In the genomic region with DNA sequence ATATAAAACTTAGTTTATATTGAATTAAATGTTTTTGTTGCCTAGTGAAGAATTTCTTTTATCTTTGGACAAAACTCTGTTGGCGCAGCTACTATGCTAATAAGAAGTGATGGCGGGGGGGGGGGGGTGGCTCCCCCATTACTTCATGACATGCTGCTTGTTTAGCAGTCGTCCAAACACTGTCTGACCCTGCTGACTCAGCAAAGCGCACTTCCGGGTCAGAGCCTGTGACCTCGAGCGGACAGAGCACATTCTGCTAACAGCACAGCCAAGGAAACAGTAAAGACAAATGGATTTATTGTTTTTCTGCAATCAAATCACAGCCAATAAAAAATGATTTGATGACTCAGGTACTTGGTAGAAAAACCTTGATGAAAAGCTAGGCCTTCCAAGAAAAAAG, we compare ENCODE assay signal across 22 mouse cellular contexts.
DNase-seq lines count a peak whose midpoint lies in the region; ATAC-seq and TF ChIP-seq lines count a peak whose summit lies in the region.
"Had no signal": no experiment of that assay in that cellular context is flagged by ENCODE, and none has a peak within 500 bp of the region (broad histone marks: within the 10 kb centered on the region; RNA-seq: fewer than 3 reads in every experiment).

No protein-coding gene starts in this region.

- 45% methylated on average over 7 of the region's 7 CpGs for WGBS in kidney, embryonic 14.5 days

- no peak for TF ChIP-seq EP300 in CH12.LX (IDR thresholded peaks at IDR 0.05; ENCODE audit: low read length)

- intact Hi-C loops in left cerebral cortex, adult 2 months (cut with DNase I): no loop called here

- in situ Hi-C loops in CH12.LX (cut with MboI; ENCODE audit: low pct_ligation_motif_present, low pct_unique_long_range_greater_than_20kb, low sequenced_read_pairs): no loop called here

- no peak overlapping the region for H3K4me3 ChIP-seq in kidney, embryonic 14.5 days (ENCODE audit: low read length)
- H3K4me3 ChIP-seq in CH12.LX (replicated peaks in 1 of 3; ENCODE audit: low read depth in 2 of 3, low read length in 2 of 3, poor library complexity in 1 of 3): no peak overlapping the region
- no peak overlapping the region for H3K4me3 ChIP-seq in left cerebral cortex, adult 2 months
- H3K4me3 ChIP-seq: erythroblast, embryonic 14.5 days; heart, embryonic 13.5 days; hindbrain, embryonic 12.5 days; limb, embryonic 12.5 days; lung, embryonic 15.5 days; midbrain, embryonic 13.5 days had no signal

- DNase-seq in kidney, adult 18-20 months: peak; percentile 12
- DNase-seq in CH12.LX (ENCODE audit: extremely low read depth): no peak
- DNase-seq in adrenal gland, postnatal 25 days: peak; percentile 34
- DNase-seq in kidney, postnatal 14 days: peak; percentile 64
- no peak for DNase-seq in ovary, postnatal 10 days (ENCODE audit: low spot score)
- DNase-seq in layer of hippocampus, postnatal 36 days: no peak
- DNase-seq in left cerebral cortex, adult 2 months (ENCODE audit: extremely low spot score in 1 of 2, low spot score in 2 of 2): no peak
- DNase-seq: B cell, adult 2 months; cerebellum, adult 2 months; gastrocnemius, postnatal 14 days; spleen, adult 18-20 months; thymus, postnatal 36 days had no signal

- ATAC-seq in kidney, embryonic 14.5 days (ENCODE audit: low FRiP score, low TSS enrichment): no peak
- ATAC-seq: forebrain, embryonic 16.5 days; intestine, embryonic 16.5 days; midbrain, embryonic 13.5 days had no signal

- H3K27me3 ChIP-seq in kidney, embryonic 14.5 days (ENCODE audit: control insufficient read depth, insufficient read depth, low read length): no peaks in the 10 kb centered on the region
- no peaks in the 10 kb centered on the region for H3K27me3 ChIP-seq in CH12.LX (replicated peaks)
- H3K27me3 ChIP-seq: heart, embryonic 13.5 days; hindbrain, embryonic 12.5 days; limb, embryonic 12.5 days; lung, embryonic 15.5 days; midbrain, embryonic 13.5 days had no signal

- no peak overlapping the region for H3K4me2 ChIP-seq in kidney, embryonic 14.5 days (replicated peaks; ENCODE audit: low read depth, low read length)
- no peak overlapping the region for H3K4me2 ChIP-seq in CH12.LX (ENCODE audit: insufficient read depth, low read depth, poor library complexity, severe bottlenecking)
- H3K4me2 ChIP-seq: heart, embryonic 13.5 days; hindbrain, embryonic 12.5 days; limb, embryonic 12.5 days; lung, embryonic 15.5 days; midbrain, embryonic 13.5 days had no signal

- no peaks in the 10 kb centered on the region for H3K4me1 ChIP-seq in kidney, embryonic 14.5 days (ENCODE audit: control insufficient read depth, insufficient read depth, low read length)
- peaks cover 11 to 26% of the 10 kb centered on the region in 2 experiments for H3K4me1 ChIP-seq in CH12.LX (ENCODE audit: control insufficient read depth in 1 of 2, insufficient read depth in 2 of 2)
- H3K4me1 ChIP-seq: hindbrain, embryonic 12.5 days; limb, embryonic 12.5 days; lung, embryonic 15.5 days had no signal

- no peak for TF ChIP-seq POLR2A in CH12.LX (IDR thresholded peaks at IDR 0.05; ENCODE audit: low read depth, low read length)

- H3K79me2 ChIP-seq in CH12.LX (replicated peaks; ENCODE audit: control insufficient read depth, extremely low read depth, insufficient read depth, poor library complexity, severe bottlenecking): no peaks in the 10 kb centered on the region

- no peak overlapping the region for H3K27ac ChIP-seq in kidney, embryonic 14.5 days (ENCODE audit: low read depth, low read length)
- H3K27ac ChIP-seq in CH12.LX (ENCODE audit: insufficient read depth, low read depth): no peak overlapping the region
- H3K27ac ChIP-seq in left cerebral cortex, adult 2 months: no peak overlapping the region
- H3K27ac ChIP-seq: heart, embryonic 13.5 days; hindbrain, embryonic 12.5 days; limb, embryonic 12.5 days; lung, embryonic 15.5 days; midbrain, embryonic 13.5 days had no signal

- no peaks in the 10 kb centered on the region for H3K9me3 ChIP-seq in kidney, embryonic 14.5 days (ENCODE audit: control insufficient read depth, low read length)
- no peaks in the 10 kb centered on the region for H3K9me3 ChIP-seq in CH12.LX (replicated peaks; ENCODE audit: low read length)
- H3K9me3 ChIP-seq: G1E; hindbrain, embryonic 12.5 days; limb, embryonic 12.5 days; lung, embryonic 15.5 days; midbrain, embryonic 13.5 days had no signal

- H3K9ac ChIP-seq in kidney, embryonic 14.5 days (ENCODE audit: low read depth, low read length): no peak overlapping the region
- H3K9ac ChIP-seq in CH12.LX (ENCODE audit: insufficient read depth, low read depth): no peak overlapping the region
- H3K9ac ChIP-seq: heart, embryonic 13.5 days; hindbrain, embryonic 12.5 days; limb, embryonic 12.5 days; lung, embryonic 15.5 days; midbrain, embryonic 13.5 days had no signal

- TF ChIP-seq RAD21 in CH12.LX (IDR thresholded peaks at IDR 0.05; ENCODE audit: low read depth, low read length): no peak

- dilution Hi-C loops in CH12.LX (cut with MboI; ENCODE audit: extremely low pct_ligation_motif_present, extremely low pct_unique_long_range_greater_than_20kb, low sequenced_read_pairs): no loop called here

- no peak for TF ChIP-seq CTCF in CH12.LX (conservative IDR thresholded peaks at IDR 0.05 in 1 of 2, IDR thresholded peaks at IDR 0.05 in 1 of 2; ENCODE audit: low read depth in 2 of 2, low read length in 2 of 2)
- TF ChIP-seq CTCF in left cerebral cortex, adult 2 months (IDR thresholded peaks at IDR 0.05): no peak

- H3K36me3 ChIP-seq in kidney, embryonic 14.5 days (ENCODE audit: control insufficient read depth, insufficient read depth, low read length): no peaks in the 10 kb centered on the region
- H3K36me3 ChIP-seq in CH12.LX (replicated peaks in 1 of 2; ENCODE audit: control insufficient read depth in 1 of 2, insufficient read depth in 1 of 2, low read length in 1 of 2): no peaks in the 10 kb centered on the region
- H3K36me3 ChIP-seq: G1E; hindbrain, embryonic 12.5 days; limb, embryonic 12.5 days; lung, embryonic 15.5 days; midbrain, embryonic 13.5 days had no signal

TF ChIP-seq in CH12.LX, 34 proteins besides CTCF, POLR2A, EP300 and RAD21:
- TF ChIP-seq GABPA (IDR thresholded peaks at IDR 0.05; ENCODE audit: insufficient replicate concordance, low read depth, low read length): no peak
- TF ChIP-seq PAX5 (IDR thresholded peaks at IDR 0.05; ENCODE audit: low read length): no peak
- peak; percentile 91 for TF ChIP-seq MAFK (IDR thresholded peaks at IDR 0.05; ENCODE audit: insufficient replicate concordance, low read length)
- TF ChIP-seq MYC (IDR thresholded peaks at IDR 0.05; ENCODE audit: low read depth, low read length): no peak
- TF ChIP-seq ELF1 (IDR thresholded peaks at IDR 0.05; ENCODE audit: low read depth, low read length): no peak
- TF ChIP-seq ETS1 (conservative IDR thresholded peaks at IDR 0.05; ENCODE audit: low read depth, low read length): no peak
- TF ChIP-seq NRF1 (IDR thresholded peaks at IDR 0.05; ENCODE audit: low read depth, low read length): no peak
- TF ChIP-seq SIN3A (IDR thresholded peaks at IDR 0.05; ENCODE audit: low read length): no peak
- TF ChIP-seq RCOR1 (conservative IDR thresholded peaks at IDR 0.05; ENCODE audit: low read depth, low read length): no peak

Comparison
In these comparisons a context has a peak if more than half of its experiments do, and no peak if none do; other contexts are left out.
1. DNase-seq: peak in kidney, adult 18-20 months (single experiment), adrenal gland, postnatal 25 days (single experiment) and kidney, postnatal 14 days (single experiment); none in CH12.LX (single experiment), ovary, postnatal 10 days (single experiment), layer of hippocampus, postnatal 36 days (0 of 2) and left cerebral cortex, adult 2 months (0 of 2).